24 mouse cellular contexts compared by ENCODE assay signal in genomic region chr10:126872256-126872655, GRCm38 (mm10).
"Had no signal": no experiment of that assay in that cellular context is flagged by ENCODE, and none has a peak within 500 bp of the region (broad histone marks: within the 10 kb centered on the region; RNA-seq: fewer than 3 reads in every experiment).

No protein-coding gene starts in this region.

- H3K27ac ChIP-seq: forebrain, embryonic 15.5 days; heart, adult 2 months; heart, embryonic 13.5 days; heart, embryonic 15.5 days; hindbrain, embryonic 13.5 days; hindbrain, embryonic 15.5 days; hindbrain, postnatal 0 days; layer of hippocampus, adult 2 months; left cerebral cortex, adult 2 months; limb, embryonic 10.5 days; limb, embryonic 12.5 days had no signal

- DNase-seq: forebrain, postnatal 0 days; gastrocnemius, postnatal 14 days; gastrocnemius, postnatal 36 days; heart, adult 11 months; heart, adult 2 months; heart, postnatal 14 days; heart, postnatal 36 days; kidney, adult 11 months; kidney, adult 2 months; kidney, postnatal 10 days; kidney, postnatal 25 days; kidney, postnatal 4 days had no signal

- H3K4me2 ChIP-seq: forebrain, embryonic 15.5 days; heart, embryonic 11.5 days; heart, embryonic 13.5 days; heart, embryonic 15.5 days; hindbrain, embryonic 13.5 days; hindbrain, embryonic 15.5 days; limb, embryonic 12.5 days had no signal

- H3K9me3 ChIP-seq: forebrain, embryonic 15.5 days; heart, embryonic 15.5 days; hindbrain, embryonic 13.5 days; hindbrain, embryonic 15.5 days; limb, embryonic 10.5 days; limb, embryonic 12.5 days had no signal

- ATAC-seq: forebrain, embryonic 15.5 days; forebrain, postnatal 0 days; hindbrain, postnatal 0 days; intestine, embryonic 16.5 days had no signal

- H3K4me3 ChIP-seq: forebrain, embryonic 15.5 days; heart, adult 2 months; heart, embryonic 13.5 days; heart, embryonic 15.5 days; hindbrain, embryonic 13.5 days; hindbrain, embryonic 15.5 days; layer of hippocampus, adult 2 months; left cerebral cortex, adult 2 months; limb, embryonic 10.5 days; limb, embryonic 12.5 days had no signal

- H3K27me3 ChIP-seq: heart, embryonic 15.5 days; hindbrain, embryonic 13.5 days; hindbrain, embryonic 15.5 days; limb, embryonic 12.5 days had no signal

- H3K4me1 ChIP-seq: forebrain, embryonic 15.5 days; heart, embryonic 13.5 days; heart, embryonic 15.5 days; limb, embryonic 10.5 days; limb, embryonic 12.5 days had no signal

- H3K9ac ChIP-seq: forebrain, embryonic 15.5 days; forebrain, postnatal 0 days; heart, embryonic 13.5 days; heart, embryonic 15.5 days; hindbrain, embryonic 13.5 days; hindbrain, embryonic 15.5 days; limb, embryonic 12.5 days had no signal

- H3K36me3 ChIP-seq: forebrain, embryonic 15.5 days; heart, embryonic 13.5 days; heart, embryonic 15.5 days; hindbrain, embryonic 13.5 days; hindbrain, embryonic 15.5 days; limb, embryonic 10.5 days; limb, embryonic 12.5 days had no signal
